Mouse (Mus musculus): Measurements from ENCODE around the gene Syt6. TPM values are rescaled to one million over a fixed set of nuclear protein-coding genes. Genes with fewer than 3 reads are reported as not detected.

The Syt6 gene
- polyA plus RNA-seq, 1 experiment, result not detected

DNA sequence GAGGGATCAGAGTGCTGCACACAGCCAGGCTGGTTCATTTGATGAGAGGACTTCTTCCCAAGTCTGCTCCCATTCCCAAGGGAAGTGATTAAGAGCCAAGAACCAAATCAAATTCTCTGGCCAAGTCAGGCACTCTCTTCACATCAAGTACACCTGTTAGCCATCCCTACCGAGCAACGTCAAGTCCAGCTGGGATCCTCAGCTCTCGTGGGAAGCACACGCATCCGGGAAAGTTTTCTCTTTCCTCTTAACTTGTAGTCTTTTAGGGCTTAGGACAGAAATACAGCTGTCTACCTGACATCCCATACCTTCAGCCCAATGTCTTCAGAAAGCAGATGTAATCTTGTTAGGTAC lies 108.9 kb downstream of the Syt6 start:
- Histone ChIP-seq H3K79me3 (ENCODE audit: low read depth) (no peaks in the 10 kb centered on the region), H3K79me2 (ENCODE audit: control insufficient read depth, insufficient read depth) (no peaks in the 10 kb centered on the region), H3ac (ENCODE audit: control insufficient read depth, insufficient read length, low read depth) (no peak overlapping the region), H3K4me3 (ENCODE audit: insufficient read depth, poor library complexity, severe bottlenecking) (no peak overlapping the region), H3K36me3 (ENCODE audit: control insufficient read depth, insufficient read depth) (no peaks in the 10 kb centered on the region), H3K27me3 (ENCODE audit: control insufficient read depth, insufficient read depth, insufficient read length) (no peaks in the 10 kb centered on the region)
- TF ChIP-seq MYOD1 (IDR thresholded peaks at IDR 0.05; ENCODE audit: control insufficient read depth, insufficient read length, low read depth) (peak; percentile 70), MAX (IDR thresholded peaks at IDR 0.05) (no peak)

DNA sequence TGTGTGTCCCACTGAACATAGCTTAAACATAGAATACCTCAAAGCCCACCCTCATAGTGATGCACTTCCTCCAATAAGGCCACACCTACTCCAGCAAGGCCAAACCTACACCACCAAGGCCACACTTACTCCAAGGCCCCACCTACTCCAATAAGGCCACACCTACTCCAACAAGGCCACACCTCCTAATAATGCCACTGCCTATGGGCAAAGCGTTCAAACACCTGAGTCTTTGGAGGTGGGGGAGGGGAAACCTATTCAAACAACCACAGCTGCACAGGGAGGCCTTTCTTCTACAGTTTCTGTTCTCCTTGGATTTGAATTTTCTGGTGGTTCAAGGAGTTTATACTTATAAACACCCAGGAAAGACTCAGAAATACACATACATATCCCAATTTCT lies 114.0 kb downstream of the Syt6 start:
- Histone ChIP-seq H3K4me3 (ENCODE audit: insufficient read depth, poor library complexity, severe bottlenecking) (no peak overlapping the region), H3K36me3 (ENCODE audit: control insufficient read depth, insufficient read depth) (no peaks in the 10 kb centered on the region), H3K27me3 (ENCODE audit: control insufficient read depth, insufficient read depth, insufficient read length) (no peaks in the 10 kb centered on the region), H3ac (ENCODE audit: control insufficient read depth, insufficient read length, low read depth) (no peak overlapping the region), H3K79me3 (ENCODE audit: low read depth) (no peaks in the 10 kb centered on the region), H3K79me2 (ENCODE audit: control insufficient read depth, insufficient read depth) (no peaks in the 10 kb centered on the region)
- TF ChIP-seq FOSL1 (IDR thresholded peaks at IDR 0.05; ENCODE audit: insufficient read depth, low read length, poor library complexity, severe bottlenecking) (no peak), USF1 (IDR thresholded peaks at IDR 0.05; ENCODE audit: low read depth) (no peak), MAX (IDR thresholded peaks at IDR 0.05) (no peak), MYOD1 (IDR thresholded peaks at IDR 0.05; ENCODE audit: control insufficient read depth, insufficient read length, low read depth) (no peak), MYOG (IDR thresholded peaks at IDR 0.05; ENCODE audit: control insufficient read depth, extremely low read depth, insufficient read length) (no peak), CEBPB (IDR thresholded peaks at IDR 0.05; ENCODE audit: low read depth) (no peak), CTCF (IDR thresholded peaks at IDR 0.05; ENCODE audit: control insufficient read depth, insufficient read depth, insufficient read length) (no peak)

DNA sequence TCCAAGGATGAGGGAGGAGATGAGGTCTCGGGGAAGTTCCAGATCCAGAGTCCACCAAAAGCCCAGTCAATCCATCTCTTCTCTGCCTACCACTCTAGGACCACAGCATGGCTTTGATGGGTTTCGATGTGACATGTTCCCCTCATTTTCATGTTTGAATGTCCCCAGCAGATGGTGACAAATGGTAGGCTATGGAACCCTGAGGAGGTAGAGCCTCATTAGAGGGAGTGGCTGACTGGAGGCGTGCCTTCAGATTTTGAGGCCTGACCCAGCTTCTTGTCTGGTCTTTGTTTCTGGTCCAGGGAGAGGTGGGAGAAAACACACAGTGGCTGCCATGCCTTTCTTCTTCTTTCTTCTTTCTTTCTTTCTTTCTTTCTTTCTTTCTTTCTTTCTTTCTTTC lies 115.5 kb downstream of the Syt6 start:
- TF ChIP-seq FOSL1 (IDR thresholded peaks at IDR 0.05; ENCODE audit: insufficient read depth, low read length, poor library complexity, severe bottlenecking), result no peak
- TF ChIP-seq MYOG (IDR thresholded peaks at IDR 0.05; ENCODE audit: control insufficient read depth, extremely low read depth, insufficient read length), result no peak
- TF ChIP-seq USF1 (IDR thresholded peaks at IDR 0.05; ENCODE audit: low read depth), result no peak
- no peak for TF ChIP-seq CTCF (IDR thresholded peaks at IDR 0.05; ENCODE audit: control insufficient read depth, insufficient read depth, insufficient read length)
- no peak for TF ChIP-seq MAX (IDR thresholded peaks at IDR 0.05)
- H3ac ChIP-seq (ENCODE audit: control insufficient read depth, insufficient read length, low read depth), result no peak overlapping the region
- no peaks in the 10 kb centered on the region for H3K36me3 ChIP-seq (ENCODE audit: control insufficient read depth, insufficient read depth)
- no peaks in the 10 kb centered on the region for H3K79me2 ChIP-seq (ENCODE audit: control insufficient read depth, insufficient read depth)
- H3K4me3 ChIP-seq (ENCODE audit: insufficient read depth, poor library complexity, severe bottlenecking), result no peak overlapping the region
- no peaks in the 10 kb centered on the region for H3K79me3 ChIP-seq (ENCODE audit: low read depth)
- no peaks in the 10 kb centered on the region for H3K27me3 ChIP-seq (ENCODE audit: control insufficient read depth, insufficient read depth, insufficient read length)

Small RNA genes lying within 50 kb of the gene (microRNA-seq; reads per million reads assigned to microRNA genes)
- not detected for gene Gm25325 (ENCODE audit: borderline microRNAs expressed)

Other genes starting within 250 kb of the Syt6 start
- 0.04 TPM for gene Atg4a-ps, start 70.8 kb downstream of the Syt6 start, polyA plus RNA-seq (2012; fragmentation: generic; extraction: Trizol)
- gene Olfml3, start 162.8 kb downstream of the Syt6 start, polyA plus RNA-seq (2012; fragmentation: generic; extraction: Trizol), result 7.5 TPM
- gene Gm10964, start 164.1 kb downstream of the Syt6 start, polyA plus RNA-seq (2012; fragmentation: generic; extraction: Trizol), result not detected
- 15.6 TPM for gene Hipk1, start 216.3 kb downstream of the Syt6 start, polyA plus RNA-seq (2012; fragmentation: generic; extraction: Trizol)
- 7.6 TPM for gene Dclre1b, start 234.2 kb downstream of the Syt6 start, polyA plus RNA-seq (2012; fragmentation: generic; extraction: Trizol)
- gene Ap4b1, start 234.3 kb downstream of the Syt6 start, polyA plus RNA-seq (2012; fragmentation: generic; extraction: Trizol), result 8.8 TPM
- not detected for gene Gm43064, start 234.3 kb downstream of the Syt6 start, polyA plus RNA-seq (2012; fragmentation: generic; extraction: Trizol)

All from C2C12 (cell line).